Mouse (Mus musculus): ENCODE measurements at regions not wholly inside any gene's neighbourhood (a gene's known extent, or its start where the extent isn't known, plus 50 kb on each side); places are given as distances from the start of the nearest gene placed in this dataset.

DNA sequence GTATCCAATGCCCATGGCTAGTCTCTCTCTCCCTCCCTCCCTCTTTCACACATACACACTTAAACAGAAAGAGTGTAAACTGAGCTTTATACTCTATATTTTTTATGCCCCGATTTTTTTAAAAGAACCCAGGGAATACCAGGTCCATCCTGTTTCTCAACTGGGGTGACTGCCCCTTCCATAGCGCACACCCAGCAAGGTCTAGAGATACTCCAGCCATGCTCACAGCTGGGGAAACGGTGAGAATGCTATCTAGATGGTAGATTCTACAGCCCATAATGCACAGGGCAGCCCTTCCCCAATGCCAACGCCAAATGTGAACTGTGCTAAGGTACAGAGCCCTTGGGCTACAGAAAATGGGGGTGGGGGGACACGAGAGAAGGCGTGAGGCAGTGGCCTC is 51.2 kb upstream of the Tln2 start:
- H3ac ChIP-seq (ENCODE audit: control insufficient read depth, insufficient read length) = no peak overlapping the region
- no peak overlapping the region for H3K4me3 ChIP-seq
- H3K36me3 ChIP-seq (ENCODE audit: control insufficient read depth, insufficient read depth) = no peaks in the 10 kb centered on the region
- no peaks in the 10 kb centered on the region for H3K27me3 ChIP-seq (ENCODE audit: control insufficient read depth, insufficient read depth, insufficient read length)
- peak overlapping the region; percentile 76 for H3K4me2 ChIP-seq (ENCODE audit: low read depth)
- TF ChIP-seq TCF3 (IDR thresholded peaks at IDR 0.05; ENCODE audit: insufficient read length, low read depth) (no peak), TCF12 (IDR thresholded peaks at IDR 0.05; ENCODE audit: insufficient read depth, poor library complexity, severe bottlenecking) (no peak), POLR2A (IDR thresholded peaks at IDR 0.05; ENCODE audit: insufficient read length, low read depth) (no peak), USF1 (IDR thresholded peaks at IDR 0.05; ENCODE audit: low read depth) (no peak), REST (IDR thresholded peaks at IDR 0.05; ENCODE audit: insufficient read depth, insufficient read length) (no peak), SRF (IDR thresholded peaks at IDR 0.05; ENCODE audit: control insufficient read depth, insufficient read length, low read depth) (no peak), POLR2AphosphoS2 (IDR thresholded peaks at IDR 0.05; ENCODE audit: insufficient read length, low read depth) (no peak), CEBPB (IDR thresholded peaks at IDR 0.05; ENCODE audit: insufficient read depth, poor library complexity, severe bottlenecking) (no peak), MYOG (IDR thresholded peaks at IDR 0.05; ENCODE audit: control insufficient read depth in 1 of 3, insufficient read depth in 1 of 3, insufficient read length in 2 of 3, low read depth in 2 of 3) (no peak), E2F4 (IDR thresholded peaks at IDR 0.05; ENCODE audit: insufficient read depth) (no peak), MAX (IDR thresholded peaks at IDR 0.05; ENCODE audit: low read depth) (no peak), MYOD1 (IDR thresholded peaks at IDR 0.05; ENCODE audit: control insufficient read depth in 1 of 3, insufficient read length in 2 of 3, low read depth in 2 of 3) (no peak)
- peaks cover 61% of the 10 kb centered on the region for H3K79me2 ChIP-seq (ENCODE audit: control insufficient read depth, insufficient read depth)

DNA sequence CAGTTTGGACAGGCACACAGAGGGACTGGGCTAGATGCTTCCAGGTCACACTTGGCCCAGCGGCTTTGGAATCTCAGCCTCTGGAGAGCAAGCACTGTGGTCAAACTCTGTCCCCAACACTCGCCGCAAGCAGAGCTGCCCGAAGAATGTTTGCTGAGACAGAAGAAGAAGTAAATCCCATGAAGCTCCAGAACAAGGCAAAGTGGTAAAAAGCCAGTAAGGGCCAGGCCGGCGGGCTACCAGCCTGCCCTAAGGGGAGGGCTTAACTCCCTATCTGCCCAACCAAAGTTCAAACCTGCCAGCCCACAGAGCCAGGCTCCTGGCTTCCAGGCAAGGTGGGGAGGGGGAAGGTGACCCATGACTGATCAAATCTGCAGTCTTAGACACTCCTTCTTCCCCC is 52.2 kb upstream of the Tln2 start:
- no peaks in the 10 kb centered on the region for H3K36me3 ChIP-seq (ENCODE audit: control insufficient read depth, insufficient read depth)
- H3K27me3 ChIP-seq (ENCODE audit: control insufficient read depth, insufficient read depth, insufficient read length) = no peaks in the 10 kb centered on the region
- H3ac ChIP-seq (ENCODE audit: control insufficient read depth, insufficient read length) = no peak overlapping the region
- no peak for TF ChIP-seq USF1 (IDR thresholded peaks at IDR 0.05; ENCODE audit: low read depth)
- TF ChIP-seq MYOD1 (IDR thresholded peaks at IDR 0.05; ENCODE audit: control insufficient read depth in 1 of 3, insufficient read length in 2 of 3, low read depth in 2 of 3) = peak in 1 of 3 experiments; percentile 3
- peak in 1 of 3 experiments; percentile 34 for TF ChIP-seq MYOG (IDR thresholded peaks at IDR 0.05; ENCODE audit: control insufficient read depth in 1 of 3, insufficient read depth in 1 of 3, insufficient read length in 2 of 3, low read depth in 2 of 3)
- no peak for TF ChIP-seq E2F4 (IDR thresholded peaks at IDR 0.05; ENCODE audit: insufficient read depth)
- H3K79me2 ChIP-seq (ENCODE audit: control insufficient read depth, insufficient read depth) = peaks cover 67% of the 10 kb centered on the region
- no peak overlapping the region for H3K4me3 ChIP-seq
- peak overlapping the region; percentile 76 for H3K4me2 ChIP-seq (ENCODE audit: low read depth)

- H3K4me2 ChIP-seq (ENCODE audit: low read depth) = peak overlapping the region; percentile 76
- no peaks in the 10 kb centered on the region for H3K27me3 ChIP-seq (ENCODE audit: control insufficient read depth, insufficient read depth, insufficient read length)
- TF ChIP-seq REST (IDR thresholded peaks at IDR 0.05; ENCODE audit: insufficient read depth, insufficient read length) = no peak
- TF ChIP-seq POLR2AphosphoS2 (IDR thresholded peaks at IDR 0.05; ENCODE audit: insufficient read length, low read depth) = no peak
- no peak for TF ChIP-seq TCF3 (IDR thresholded peaks at IDR 0.05; ENCODE audit: insufficient read length, low read depth)
- TF ChIP-seq USF1 (IDR thresholded peaks at IDR 0.05; ENCODE audit: low read depth) = no peak
- no peak for TF ChIP-seq E2F4 (IDR thresholded peaks at IDR 0.05; ENCODE audit: insufficient read depth)
- TF ChIP-seq SRF (IDR thresholded peaks at IDR 0.05; ENCODE audit: control insufficient read depth, insufficient read length, low read depth) = no peak
- peak; percentile 9 for TF ChIP-seq TCF12 (IDR thresholded peaks at IDR 0.05; ENCODE audit: insufficient read depth, poor library complexity, severe bottlenecking)
- peak in 1 of 3 experiments; percentile 58 for TF ChIP-seq MYOG (IDR thresholded peaks at IDR 0.05; ENCODE audit: control insufficient read depth in 1 of 3, insufficient read depth in 1 of 3, insufficient read length in 2 of 3, low read depth in 2 of 3)
- TF ChIP-seq MYOD1 (IDR thresholded peaks at IDR 0.05; ENCODE audit: control insufficient read depth in 1 of 3, insufficient read length in 2 of 3, low read depth in 2 of 3) = peak in 1 of 3 experiments; percentile 49
- no peak for TF ChIP-seq MAX (IDR thresholded peaks at IDR 0.05; ENCODE audit: low read depth)
- TF ChIP-seq POLR2A (IDR thresholded peaks at IDR 0.05; ENCODE audit: insufficient read length, low read depth) = no peak
- TF ChIP-seq CEBPB (IDR thresholded peaks at IDR 0.05; ENCODE audit: insufficient read depth, poor library complexity, severe bottlenecking) = no peak
Observed at GRCm38 (mm10) chr9:67612101-67612500, 52.6 kb upstream of the Tln2 start.

DNA sequence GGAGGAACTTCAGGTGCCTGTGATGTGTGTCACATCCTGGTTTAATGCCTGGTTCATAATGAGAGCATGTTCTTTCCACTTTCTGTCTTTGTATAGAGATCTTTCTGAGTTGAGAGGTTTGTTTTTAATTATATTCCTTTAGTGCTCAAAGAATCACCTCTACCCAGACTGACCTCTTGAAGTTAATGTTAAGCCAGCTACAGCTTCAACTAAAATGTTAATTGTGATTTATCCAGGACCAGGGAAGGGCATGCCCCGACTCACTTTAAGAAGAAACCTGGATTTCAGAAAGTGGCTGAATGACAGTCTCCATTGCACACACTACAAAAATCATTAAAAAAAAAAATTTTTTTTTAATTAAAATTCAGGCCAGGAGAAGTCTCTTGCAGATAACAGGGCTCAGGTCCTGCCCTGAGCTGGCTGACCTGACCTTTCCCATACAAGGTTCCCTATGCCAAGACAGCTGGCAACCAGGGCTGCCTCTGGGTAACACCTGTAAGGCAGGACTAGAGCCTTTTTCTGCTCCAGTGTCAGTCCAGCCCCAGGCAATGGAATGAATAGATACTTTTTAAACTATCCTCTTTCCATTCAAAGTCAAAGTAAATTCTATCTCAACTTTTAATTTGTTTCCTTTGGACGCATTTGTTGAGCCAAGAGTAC is 54.7 kb upstream of the Tln2 start:
- H3K79me2 ChIP-seq (ENCODE audit: control insufficient read depth, insufficient read depth) = peaks cover 80% of the 10 kb centered on the region
- H3K4me2 ChIP-seq (ENCODE audit: low read depth) = no peak overlapping the region
- H3ac ChIP-seq (ENCODE audit: control insufficient read depth, insufficient read length) = no peak overlapping the region
- TF ChIP-seq POLR2AphosphoS2 (IDR thresholded peaks at IDR 0.05; ENCODE audit: insufficient read length, low read depth) (no peak), POLR2A (IDR thresholded peaks at IDR 0.05; ENCODE audit: insufficient read length, low read depth) (no peak), SRF (IDR thresholded peaks at IDR 0.05; ENCODE audit: control insufficient read depth, insufficient read length, low read depth) (no peak), TCF3 (IDR thresholded peaks at IDR 0.05; ENCODE audit: insufficient read length, low read depth) (no peak), E2F4 (IDR thresholded peaks at IDR 0.05; ENCODE audit: insufficient read depth) (no peak), MYOD1 (IDR thresholded peaks at IDR 0.05; ENCODE audit: control insufficient read depth in 1 of 3, insufficient read length in 2 of 3, low read depth in 2 of 3) (no peak), USF1 (IDR thresholded peaks at IDR 0.05; ENCODE audit: low read depth) (no peak), MAX (IDR thresholded peaks at IDR 0.05; ENCODE audit: low read depth) (no peak), REST (IDR thresholded peaks at IDR 0.05; ENCODE audit: insufficient read depth, insufficient read length) (no peak)
- no peaks in the 10 kb centered on the region for H3K36me3 ChIP-seq (ENCODE audit: control insufficient read depth, insufficient read depth)
- H3K27me3 ChIP-seq (ENCODE audit: control insufficient read depth, insufficient read depth, insufficient read length) = no peaks in the 10 kb centered on the region
- no peak overlapping the region for H3K4me3 ChIP-seq

More at GRCm38 (mm10) chr9:67612101-67612500, 52.6 kb upstream of the Tln2 start:
- H3ac ChIP-seq (ENCODE audit: control insufficient read depth, insufficient read length) = no peak overlapping the region
- H3K4me3 ChIP-seq = no peak overlapping the region
- H3K36me3 ChIP-seq (ENCODE audit: control insufficient read depth, insufficient read depth) = no peaks in the 10 kb centered on the region
- peaks cover 71% of the 10 kb centered on the region for H3K79me2 ChIP-seq (ENCODE audit: control insufficient read depth, insufficient read depth)

GRCm38 (mm10) chr9:67616207-67616606 is 56.7 kb upstream of the Tln2 start:
- Histone ChIP-seq H3ac (ENCODE audit: control insufficient read depth, insufficient read length) (no peak overlapping the region), H3K79me2 (ENCODE audit: control insufficient read depth, insufficient read depth) (peaks cover 74% of the 10 kb centered on the region), H3K4me2 (ENCODE audit: low read depth) (no peak overlapping the region), H3K36me3 (ENCODE audit: control insufficient read depth, insufficient read depth) (no peaks in the 10 kb centered on the region), H3K27me3 (ENCODE audit: control insufficient read depth, insufficient read depth, insufficient read length) (no peaks in the 10 kb centered on the region), H3K4me3 (no peak overlapping the region)
- TF ChIP-seq MYOD1 (IDR thresholded peaks at IDR 0.05; ENCODE audit: control insufficient read depth in 1 of 3, insufficient read length in 2 of 3, low read depth in 2 of 3) (no peak), MYOG (IDR thresholded peaks at IDR 0.05; ENCODE audit: control insufficient read depth in 1 of 3, insufficient read depth in 1 of 3, insufficient read length in 2 of 3, low read depth in 2 of 3) (no peak), REST (IDR thresholded peaks at IDR 0.05; ENCODE audit: insufficient read depth, insufficient read length) (no peak)
